Mouse (Mus musculus): ENCODE data around the gene Gm20716.

- no peak for TF ChIP-seq EP300 (optimal IDR thresholded peaks at IDR 0.05)
- TF ChIP-seq CTCF (IDR thresholded peaks at IDR 0.05; ENCODE audit: low read depth) = no peak
These were observed 22.3 kb downstream of the Gm20716 start for GRCm38 (mm10) chr2:168207883-168208282.
